Mouse (Mus musculus) hindbrain, embryonic 10.5 days (tissue): ENCODE data around the gene Zfp830. TPM values are rescaled to one million over a fixed set of nuclear protein-coding genes. Genes with fewer than 3 reads are reported as not detected.

Experiments used
- DNase-seq: peaks from one replicate; pipeline ENCODE4 v3.0.0-alpha.2; 2017; ENCODE audit warnings: low spot score
- H3K27ac ChIP-seq: fragments of 300-500 bp; sonication (generic); 2 replicates; pipeline ENCODE4 v1.5.1; 2016; ENCODE audit warnings: mild to moderate bottlenecking, moderate library complexity
- H3K27me3 ChIP-seq: fragments of 300-500 bp; sonication (generic); 2 replicates; pipeline ENCODE4 v1.6.1; 2016; ENCODE audit warnings: mild to moderate bottlenecking; ENCODE audit not compliant: poor library complexity, insufficient read depth, severe bottlenecking
- H3K36me3 ChIP-seq: fragments of 300-500 bp; sonication (generic); 2 replicates; pipeline ENCODE4 v1.6.1; 2016; ENCODE audit warnings: mild to moderate bottlenecking, moderate library complexity
- H3K4me1 ChIP-seq: fragments of 300-500 bp; sonication (generic); replicated peaks from 2 replicates; pipeline ENCODE4 v1.6.1; 2016; ENCODE audit warnings: mild to moderate bottlenecking
- H3K4me3 ChIP-seq: fragments of 300-500 bp; sonication (generic); 2 replicates; pipeline ENCODE4 v1.5.1; 2016; ENCODE audit warnings: mild to moderate bottlenecking, moderate library complexity
- H3K9me3 ChIP-seq: fragments of 300-500 bp; sonication (generic); 2 replicates; pipeline ENCODE4 v1.6.1; 2016; ENCODE audit warnings: mild to moderate bottlenecking, moderate library complexity
- WGBS: fragments of 180-500 bp; shearing (Covaris S2); methylation state at CpG from one replicate; pipeline ENCODE4 v1.1.7; 2016; 5-methylcytosine and 5-hydroxymethylcytosine counted together
- polyA plus RNA-seq: library from polyadenylated mRNA; unstranded; fragments of >200 nt; fragmentation: Nextera tagmentation; extraction: Ambion mirVana; gene quantifications from 2 replicates; pipeline ENCODE4 v1.2.1, GENCODE M21; 2016

Gene Zfp830
- polyA plus RNA-seq: 31.6 and 35.8 TPM in 2 replicates

- Histone ChIP-seq H3K4me3 (peak within 1 kb of the TSS; percentile 80), H3K9me3 (no peaks in the 10 kb centered on the region), H3K4me1 (peaks cover 26% of the 10 kb centered on the region), H3K27ac (peak within 1 kb of the TSS; percentile 91), H3K36me3 (peaks cover 20% of the 10 kb centered on the region), H3K27me3 (no peaks in the 10 kb centered on the region)
- peak; percentile 92 for DNase-seq
- WGBS: under 1% methylated on average over 44 of the region's 44 CpGs
Measured at GRCm38 (mm10) chr11:82763742-82764437, at the start of gene Zfp830, which contains the start of gene Cct6b. TSS of gene Zfp830 (plus strand) at chr11:82764345. TSS of gene Cct6b (minus strand) at chr11:82764321.

DNA sequence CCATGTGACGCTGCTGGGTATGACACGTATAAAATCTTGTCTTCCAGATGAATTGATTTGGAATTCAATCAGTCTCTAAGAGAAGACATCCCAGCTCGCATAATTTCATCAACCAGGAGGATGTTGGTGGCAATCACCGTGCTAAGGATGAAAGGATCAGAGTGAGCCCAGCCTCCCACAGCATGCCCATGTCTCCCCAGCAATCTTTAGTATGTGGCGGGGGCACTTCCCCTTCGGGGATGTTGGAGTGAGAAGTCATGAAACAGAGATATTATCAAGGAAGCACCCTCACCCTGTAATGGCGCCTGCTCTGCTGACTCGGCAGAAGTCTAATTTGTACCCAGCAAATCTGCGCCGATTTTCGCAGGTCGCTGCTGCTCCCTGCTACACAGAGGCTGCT, 44.9 kb upstream of the Zfp830 start:
- Histone ChIP-seq H3K27ac (no peak overlapping the region), H3K4me1 (no peaks in the 10 kb centered on the region), H3K36me3 (no peaks in the 10 kb centered on the region), H3K27me3 (no peaks in the 10 kb centered on the region), H3K9me3 (no peaks in the 10 kb centered on the region), H3K4me3 (no peak overlapping the region)
- WGBS: 87% methylated on average over 12 of the region's 12 CpGs
- DNase-seq: no peak

DNA sequence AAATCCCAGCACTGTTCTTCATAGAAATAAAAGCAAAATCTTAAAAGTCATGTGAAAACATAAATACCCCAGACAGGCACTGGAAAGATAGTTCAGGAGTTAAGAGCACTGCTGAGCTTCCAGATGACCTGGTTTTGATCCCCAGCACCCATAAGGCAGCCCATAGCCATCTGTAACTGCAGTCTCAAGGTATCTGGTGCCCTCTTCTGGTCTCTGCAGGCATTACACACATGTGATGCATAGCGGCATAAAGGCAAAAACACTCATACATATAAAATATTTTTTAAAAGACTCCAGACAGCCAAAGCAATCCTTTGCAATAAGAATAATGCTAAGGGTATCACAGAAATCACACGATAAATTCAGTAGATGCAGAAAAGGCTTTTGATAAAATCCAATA, 37.3 kb upstream of the Zfp830 start:
- no peaks in the 10 kb centered on the region for H3K27me3 ChIP-seq
- no peak for DNase-seq

GRCm38 (mm10) chr11:82734227-82734626, 29.9 kb upstream of the Zfp830 start:
- H3K36me3 ChIP-seq: no peaks in the 10 kb centered on the region
- no peak for DNase-seq
- no peaks in the 10 kb centered on the region for H3K27me3 ChIP-seq
- no peak overlapping the region for H3K4me3 ChIP-seq
- H3K9me3 ChIP-seq: no peaks in the 10 kb centered on the region
- no peaks in the 10 kb centered on the region for H3K4me1 ChIP-seq
- no peak overlapping the region for H3K27ac ChIP-seq

More for the DNA sequence above, 37.3 kb upstream of the Zfp830 start:
- no peaks in the 10 kb centered on the region for H3K4me1 ChIP-seq
- H3K36me3 ChIP-seq: no peaks in the 10 kb centered on the region
- WGBS: 96% methylated on average over 2 of the region's 2 CpGs
- no peak overlapping the region for H3K27ac ChIP-seq
- H3K9me3 ChIP-seq: no peaks in the 10 kb centered on the region
- H3K4me3 ChIP-seq: no peak overlapping the region

DNA sequence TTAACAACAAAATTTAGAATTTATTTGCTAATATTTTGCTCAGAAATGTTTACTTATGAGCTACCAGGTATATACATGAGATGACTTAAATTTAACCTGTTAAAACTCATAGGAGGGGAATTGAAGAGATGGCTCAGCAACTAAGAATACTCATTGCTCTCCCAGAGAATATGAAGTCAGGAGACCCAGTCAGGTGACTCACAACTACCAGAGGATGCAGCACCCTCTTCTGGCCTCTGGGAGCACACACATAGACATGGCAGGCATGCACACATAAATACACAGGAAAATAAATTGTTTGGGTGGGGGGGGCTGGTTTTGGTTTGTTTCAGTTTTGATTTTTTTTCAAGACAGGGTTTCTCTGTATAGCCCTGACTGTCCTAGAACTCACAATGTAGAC, 25.1 kb upstream of the Zfp830 start:
- Histone ChIP-seq H3K36me3 (no peaks in the 10 kb centered on the region), H3K9me3 (no peaks in the 10 kb centered on the region)
- DNase-seq: no peak

GRCm38 (mm10) chr11:82746138-82746537, 18.0 kb upstream of the Zfp830 start:
- peaks cover under 1% of the 10 kb centered on the region; the same call in 1 of the 2 replicates for H3K4me1 ChIP-seq
- no peak overlapping the region for H3K4me3 ChIP-seq
- DNase-seq: peak; percentile 23
- no peaks in the 10 kb centered on the region for H3K9me3 ChIP-seq
- 35% methylated on average over 6 of the region's 6 CpGs for WGBS
- H3K27ac ChIP-seq: no peak overlapping the region
- H3K27me3 ChIP-seq: no peaks in the 10 kb centered on the region
- H3K36me3 ChIP-seq: no peaks in the 10 kb centered on the region

More for the DNA sequence above, 25.1 kb upstream of the Zfp830 start:
- Histone ChIP-seq H3K27me3 (no peaks in the 10 kb centered on the region), H3K4me1 (peaks cover 6% of the 10 kb centered on the region), H3K4me3 (no peak overlapping the region), H3K27ac (no peak overlapping the region)

- no peaks in the 10 kb centered on the region for H3K27me3 ChIP-seq
- H3K9me3 ChIP-seq: no peaks in the 10 kb centered on the region
- H3K27ac ChIP-seq: no peak overlapping the region
- WGBS: 80% methylated on average over 8 of the region's 8 CpGs
- H3K36me3 ChIP-seq: no peaks in the 10 kb centered on the region
- no peaks in the 10 kb centered on the region for H3K4me1 ChIP-seq
- no peak overlapping the region for H3K4me3 ChIP-seq
- no peak for DNase-seq
Measured at GRCm38 (mm10) chr11:82746857-82747366, 17.2 kb upstream of the Zfp830 start.

GRCm38 (mm10) chr11:82752349-82753115, 11.6 kb upstream of the Zfp830 start:
- H3K36me3 ChIP-seq: no peaks in the 10 kb centered on the region
- H3K27ac ChIP-seq: no peak overlapping the region
- no peaks in the 10 kb centered on the region for H3K9me3 ChIP-seq
- H3K4me3 ChIP-seq: no peak overlapping the region
- H3K27me3 ChIP-seq: no peaks in the 10 kb centered on the region
- 76% methylated on average over 6 of the region's 6 CpGs for WGBS
- no peaks in the 10 kb centered on the region for H3K4me1 ChIP-seq
- DNase-seq: no peak

- H3K36me3 ChIP-seq: no peaks in the 10 kb centered on the region
- no peaks in the 10 kb centered on the region for H3K4me1 ChIP-seq
- no peak overlapping the region for H3K4me3 ChIP-seq
- H3K27me3 ChIP-seq: no peaks in the 10 kb centered on the region
- no peaks in the 10 kb centered on the region for H3K9me3 ChIP-seq
- 86% methylated on average over 1 of the region's 1 CpGs for WGBS
- H3K27ac ChIP-seq: no peak overlapping the region
- DNase-seq: no peak
Measured at GRCm38 (mm10) chr11:82755919-82756318, 8.2 kb upstream of the Zfp830 start.

- no peaks in the 10 kb centered on the region for H3K9me3 ChIP-seq
- peaks cover 10% of the 10 kb centered on the region for H3K36me3 ChIP-seq
- no peak overlapping the region for H3K27ac ChIP-seq
- no peaks in the 10 kb centered on the region for H3K27me3 ChIP-seq
- 88% methylated on average over 6 of the region's 6 CpGs for WGBS
- peaks cover 26% of the 10 kb centered on the region for H3K4me1 ChIP-seq
- no peak for DNase-seq
- no peak overlapping the region for H3K4me3 ChIP-seq
Measured at GRCm38 (mm10) chr11:82762286-82762829, 1.8 kb upstream of the Zfp830 start.

- Histone ChIP-seq H3K9me3 (no peaks in the 10 kb centered on the region), H3K4me3 (peak overlapping the region; percentile 80), H3K27ac (peak overlapping the region; percentile 91), H3K4me1 (peaks cover 26% of the 10 kb centered on the region), H3K36me3 (peaks cover 13% of the 10 kb centered on the region), H3K27me3 (no peaks in the 10 kb centered on the region)
- DNase-seq: no peak
- 17% methylated on average over 4 of the region's 4 CpGs for WGBS
Measured at GRCm38 (mm10) chr11:82763261-82763660, 884 bp upstream of the Zfp830 start.

DNA sequence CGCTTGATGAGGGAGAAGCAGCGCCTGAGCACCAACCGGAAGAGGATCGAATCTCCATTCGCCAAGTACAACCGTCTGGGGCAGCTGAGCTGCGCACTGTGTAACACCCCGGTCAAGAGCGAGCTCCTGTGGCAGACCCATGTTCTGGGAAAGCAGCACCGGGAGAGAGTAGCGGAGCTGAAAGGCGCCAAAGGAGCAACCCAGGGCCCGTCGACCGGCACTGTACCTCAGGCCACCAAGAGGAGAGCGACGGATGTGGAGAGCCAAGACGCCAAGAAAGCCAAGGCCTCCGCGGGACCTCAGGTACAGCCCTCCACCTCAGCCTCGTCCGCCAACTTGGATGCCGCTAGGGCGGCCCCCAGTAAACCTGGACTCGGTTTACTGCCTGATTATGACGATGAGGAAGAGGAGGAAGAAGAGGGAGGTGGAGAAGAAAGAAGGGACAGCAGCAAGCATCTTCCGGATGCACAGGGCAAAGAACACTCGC, 336 bp downstream of the Zfp830 start:
- peaks cover 25% of the 10 kb centered on the region for H3K36me3 ChIP-seq
- H3K9me3 ChIP-seq: no peaks in the 10 kb centered on the region
- H3K27ac ChIP-seq: peak overlapping the region; percentile 91
- WGBS: 2% methylated on average over 28 of the region's 28 CpGs
- peaks cover 26% of the 10 kb centered on the region for H3K4me1 ChIP-seq
- H3K27me3 ChIP-seq: no peaks in the 10 kb centered on the region
- DNase-seq: no peak
- peak overlapping the region; percentile 80 for H3K4me3 ChIP-seq

- WGBS: 67% methylated on average over 5 of the region's 5 CpGs
- H3K4me3 ChIP-seq: peak overlapping the region; percentile 81
- H3K4me1 ChIP-seq: peaks cover 22% of the 10 kb centered on the region
- no peaks in the 10 kb centered on the region for H3K27me3 ChIP-seq
- no peaks in the 10 kb centered on the region for H3K9me3 ChIP-seq
- DNase-seq: no peak
- peaks cover 21% of the 10 kb centered on the region for H3K36me3 ChIP-seq
- peak overlapping the region; percentile 99 for H3K27ac ChIP-seq
Measured at GRCm38 (mm10) chr11:82780134-82780533, 16.0 kb downstream of the Zfp830 start.
